Mouse (Mus musculus): ENCODE measurements around the gene Fmo3.

The Fmo3 gene

GRCm38 (mm10) chr1:162930631-162931030 is 53.7 kb downstream of the Fmo3 start:
- no peak for DNase-seq

GRCm38 (mm10) chr1:162929146-162929545 is 55.2 kb downstream of the Fmo3 start:
- DNase-seq = no peak

GRCm38 (mm10) chr1:162925121-162925520 is 59.2 kb downstream of the Fmo3 start:
- no peak for DNase-seq

DNA sequence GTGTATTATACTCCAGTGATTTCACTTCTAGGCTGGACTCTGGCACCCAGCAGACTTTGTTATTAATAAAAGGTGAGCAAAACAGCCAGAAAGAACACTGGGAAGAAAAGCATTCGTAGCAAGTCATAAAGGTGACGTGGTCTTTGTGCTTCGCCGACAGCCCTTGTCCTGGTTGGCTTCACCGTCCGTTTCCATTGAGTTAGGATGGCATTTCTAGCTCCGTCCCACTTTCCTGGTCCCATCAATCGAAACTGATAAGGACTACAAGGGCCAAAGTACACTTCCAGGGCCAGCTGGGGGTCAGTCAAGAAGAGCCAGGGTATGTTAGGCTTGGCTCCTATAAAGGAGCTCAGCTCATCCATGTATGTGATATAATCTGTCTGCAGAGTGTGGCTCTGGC is 67.7 kb downstream of the Fmo3 start:
- no peak for DNase-seq

DNA sequence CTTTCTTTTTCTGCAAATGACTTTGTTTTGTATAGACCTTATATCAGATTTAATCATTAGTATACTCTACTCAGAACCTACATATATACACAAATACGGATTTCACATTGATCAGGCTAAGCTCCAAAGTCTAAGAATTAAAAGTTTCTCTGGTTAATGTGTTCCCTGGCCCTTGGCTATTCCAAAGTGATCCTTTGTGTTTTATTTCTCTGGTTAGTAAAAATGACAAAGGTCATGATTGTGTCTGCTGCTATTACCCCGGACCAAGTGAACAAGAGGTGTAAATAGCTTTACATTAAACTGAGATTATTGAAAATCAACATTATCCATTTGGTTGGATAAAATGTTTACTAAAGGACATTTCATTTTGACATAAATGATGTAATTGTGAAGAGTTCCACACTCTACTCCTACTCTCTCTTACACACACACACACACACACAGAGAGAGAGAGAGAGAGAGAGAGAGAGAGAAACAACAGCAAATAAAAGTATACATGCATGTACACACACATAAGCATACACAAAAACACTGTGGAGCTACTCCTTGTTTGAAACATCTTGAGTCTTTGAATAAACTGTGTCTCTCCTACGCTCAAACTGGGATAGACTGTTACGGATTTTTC is 69.3 kb downstream of the Fmo3 start:
- no peak for DNase-seq

GRCm38 (mm10) chr1:162912085-162912484 is 72.2 kb downstream of the Fmo3 start:
- no peak for DNase-seq
